Mouse (Mus musculus) adrenal gland, postnatal 4 days (tissue): ENCODE measurements around the gene Smoc1. TPM values are rescaled to one million over a fixed set of nuclear protein-coding genes. Genes with fewer than 3 reads are reported as not detected.

Experiments used
- DNase-seq, 2 experiments: peaks; one replicate each; pipeline ENCODE4 v3.0.0; 2021 to 2022; ENCODE audit warnings: low spot score in 2 of 2, mixed read lengths in 2 of 2
- total RNA-seq, 2 experiments: library from RNA; stranded (reverse); gene quantifications; 2 replicates each; pipeline ENCODE4 v1.2.3; 2021

Gene Smoc1
- total RNA-seq, 2 experiments from 2014 or later, result 86.0 to 89.7 TPM

DNA sequence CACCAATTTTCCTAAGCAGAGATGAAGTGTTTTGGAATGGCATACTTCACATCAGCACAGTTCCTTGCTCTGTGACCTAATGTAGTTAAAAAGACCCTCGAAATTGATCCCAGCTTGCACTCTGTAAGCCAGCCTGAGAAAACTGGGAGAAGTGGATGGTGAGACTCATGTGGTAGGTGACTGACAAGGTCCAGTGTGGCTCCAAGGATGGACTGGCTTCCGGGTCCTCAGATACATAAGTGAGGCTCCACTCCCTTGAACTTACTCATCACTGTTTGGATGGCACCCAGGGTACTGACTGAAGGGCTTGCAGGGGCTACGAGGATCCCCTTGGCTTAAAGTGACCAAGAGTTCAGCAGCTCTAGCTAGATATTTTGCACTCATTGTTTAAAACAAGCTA, 137.0 kb downstream of the Smoc1 start:
- no peak for DNase-seq

DNA sequence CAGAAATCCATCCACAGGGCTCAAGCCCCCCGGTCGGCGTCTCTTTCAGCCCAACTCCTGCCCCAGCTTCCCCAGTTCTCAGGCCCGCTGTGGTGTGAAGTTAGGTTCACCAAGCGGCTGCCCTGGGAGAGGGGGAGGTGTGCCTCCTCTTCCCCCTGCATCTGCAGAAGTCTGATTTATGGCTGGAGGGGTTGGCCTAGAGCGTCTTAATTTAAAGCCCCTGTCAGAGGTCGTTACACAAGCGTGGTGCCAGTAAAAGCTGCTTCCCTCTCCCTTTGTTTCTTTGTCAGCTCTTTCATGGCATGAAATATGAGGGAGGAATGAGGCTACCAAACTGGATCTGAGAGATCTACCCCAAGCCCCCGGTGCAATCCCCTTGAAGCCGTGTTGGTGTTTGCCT, 139.5 kb downstream of the Smoc1 start:
- no peak for DNase-seq

GRCm38 (mm10) chr12:81166615-81167014, 140.0 kb downstream of the Smoc1 start:
- no peak for DNase-seq

DNA sequence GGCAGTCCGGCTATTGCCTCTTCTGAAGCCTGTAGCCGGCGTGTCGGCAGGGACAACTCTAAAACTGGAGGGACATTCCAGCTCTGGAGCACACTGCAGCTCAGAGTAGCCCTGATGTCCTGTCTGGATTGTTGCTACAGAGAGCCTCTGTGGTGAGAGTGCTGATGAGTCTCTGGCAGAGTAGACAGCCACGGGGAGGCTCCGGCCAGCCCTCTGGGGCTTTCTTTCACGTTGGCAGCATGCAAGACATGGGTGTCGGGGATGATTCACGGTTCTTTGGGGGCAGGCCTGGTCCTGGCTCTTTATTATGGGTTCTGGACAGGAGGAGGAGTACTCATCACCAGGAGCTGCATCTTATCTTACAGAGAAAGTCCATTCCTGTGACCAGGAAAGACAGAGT, 140.5 kb downstream of the Smoc1 start:
- DNase-seq, result no peak

- DNase-seq, result no peak
These were observed 141.4 kb downstream of the Smoc1 start for GRCm38 (mm10) chr12:81168031-81168430.

GRCm38 (mm10) chr12:81168494-81168893, 141.9 kb downstream of the Smoc1 start:
- DNase-seq, result no peak

DNA sequence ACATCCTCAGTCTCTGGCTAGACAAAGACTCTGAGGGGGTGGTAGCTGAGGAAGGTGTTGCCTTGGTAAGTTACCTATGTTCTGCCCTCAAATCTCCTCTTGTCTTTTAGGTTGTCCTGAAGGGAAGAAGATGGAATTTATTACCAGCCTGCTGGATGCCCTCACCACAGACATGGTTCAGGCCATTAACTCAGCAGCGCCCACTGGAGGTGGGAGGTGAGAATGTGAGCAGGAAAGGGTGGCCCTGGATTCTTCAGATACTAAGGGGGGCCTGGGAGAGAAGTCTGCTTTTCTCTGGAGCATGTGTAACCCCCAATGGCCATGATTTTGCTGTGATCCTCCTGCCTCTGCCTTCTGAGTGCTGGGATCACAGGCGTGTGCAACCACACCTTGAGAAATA, 143.5 kb downstream of the Smoc1 start:
- DNase-seq, result no peak

DNA sequence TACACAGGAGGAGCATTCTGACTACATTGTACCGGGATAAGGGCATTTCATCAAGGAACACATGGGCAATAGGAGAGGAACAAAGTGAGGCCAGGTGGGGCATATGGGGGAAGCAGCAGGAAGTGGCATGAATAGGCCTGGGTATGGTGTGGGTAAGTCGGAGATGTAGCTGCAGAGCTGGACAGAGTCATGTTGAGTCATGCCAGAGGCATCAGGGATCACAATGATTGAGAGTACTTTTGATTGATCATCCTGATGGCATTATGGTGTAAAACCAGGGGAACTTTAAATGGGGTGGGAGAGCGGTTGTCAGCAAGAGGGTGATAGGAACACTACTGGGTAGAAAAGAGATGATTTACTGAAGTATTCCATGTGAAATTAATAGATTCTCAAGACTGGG, 146.4 kb downstream of the Smoc1 start:
- no peak for DNase-seq

DNA sequence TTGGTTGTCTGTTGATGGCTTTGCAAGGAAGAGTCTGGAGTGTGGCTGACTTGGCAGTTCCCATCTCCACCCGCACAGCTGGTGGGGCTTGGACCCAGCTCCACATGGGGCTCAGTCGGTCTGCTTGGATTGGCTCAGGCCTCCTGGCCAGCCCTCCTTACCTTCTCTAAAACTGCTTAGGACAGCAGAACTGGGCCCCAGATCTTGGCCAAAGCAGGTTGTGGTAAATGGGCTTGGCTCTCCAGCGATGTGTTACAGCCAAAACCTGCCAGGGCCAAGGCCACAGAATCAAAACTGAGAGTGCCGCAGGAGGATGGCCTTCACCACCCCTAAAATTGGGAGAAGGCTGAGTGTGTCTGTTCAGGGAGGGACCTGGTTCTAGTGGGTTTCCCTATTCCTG, 147.3 kb downstream of the Smoc1 start:
- no peak for DNase-seq

DNA sequence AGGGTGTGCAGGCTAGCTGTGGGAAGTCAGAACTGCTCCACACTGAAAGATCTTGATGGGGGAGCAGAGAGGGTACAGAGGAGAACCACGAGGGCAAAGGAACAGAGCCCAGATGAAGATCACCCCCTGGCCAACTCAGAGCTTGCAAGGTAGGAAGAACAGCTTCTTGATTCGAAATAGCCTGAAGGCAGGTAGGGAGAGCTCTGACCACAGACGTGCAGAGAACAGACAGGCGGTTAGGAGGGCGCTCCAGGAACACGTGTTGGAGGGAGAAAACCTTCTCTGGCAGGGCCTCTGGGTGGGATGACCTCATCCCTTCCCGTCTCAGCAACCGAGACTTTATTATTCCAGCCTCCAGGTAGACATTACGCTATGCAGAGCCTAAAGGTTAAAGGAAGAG, 148.6 kb downstream of the Smoc1 start:
- no peak for DNase-seq

GRCm38 (mm10) chr12:81182073-81182472, 155.5 kb downstream of the Smoc1 start:
- peak; percentile 49 to 61 for DNase-seq

DNA sequence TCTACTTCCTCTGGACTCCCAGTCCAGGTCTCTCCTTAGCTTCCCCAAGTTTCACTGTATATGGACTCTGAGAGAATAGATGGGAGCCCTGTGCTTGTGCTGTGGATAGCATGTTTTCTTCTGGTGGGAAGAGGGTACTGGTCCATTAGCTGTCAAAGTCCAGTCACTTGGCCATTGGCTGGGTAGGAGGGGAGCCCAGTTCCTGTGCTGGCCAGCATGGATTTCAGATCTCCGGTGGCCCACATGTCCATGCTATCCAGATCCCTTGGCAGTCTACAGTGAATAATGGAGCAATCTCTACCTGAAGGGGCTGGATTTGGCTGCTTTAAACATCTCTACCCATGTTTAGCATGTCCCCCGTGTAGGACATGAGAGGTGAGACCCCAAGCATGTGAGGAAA, 158.4 kb downstream of the Smoc1 start:
- DNase-seq, result no peak

- no peak for DNase-seq
These were observed 159.5 kb downstream of the Smoc1 start for GRCm38 (mm10) chr12:81186081-81186480.

- DNase-seq, result no peak
These were observed 160.1 kb downstream of the Smoc1 start for GRCm38 (mm10) chr12:81186668-81187067.

DNA sequence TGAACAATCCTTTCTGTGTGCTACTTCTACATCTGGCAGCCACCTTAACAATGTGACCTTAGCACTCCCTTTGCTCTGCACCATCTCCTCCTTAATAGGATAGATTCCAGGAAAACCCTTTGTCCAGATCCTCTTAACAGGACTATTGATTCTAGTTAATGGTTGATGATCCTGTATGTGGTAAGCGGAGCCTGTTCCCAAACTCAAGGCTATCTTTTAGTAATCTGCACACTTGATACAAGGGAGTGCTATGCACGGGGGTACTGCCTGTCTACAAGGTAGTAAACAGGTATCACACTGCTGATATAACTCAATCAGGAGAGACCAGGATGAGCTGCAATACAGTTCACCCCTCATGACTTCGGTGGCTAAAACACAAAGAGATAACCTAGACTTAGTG, 161.8 kb downstream of the Smoc1 start:
- no peak for DNase-seq

GRCm38 (mm10) chr12:81188996-81189395, 162.4 kb downstream of the Smoc1 start:
- no peak for DNase-seq

DNA sequence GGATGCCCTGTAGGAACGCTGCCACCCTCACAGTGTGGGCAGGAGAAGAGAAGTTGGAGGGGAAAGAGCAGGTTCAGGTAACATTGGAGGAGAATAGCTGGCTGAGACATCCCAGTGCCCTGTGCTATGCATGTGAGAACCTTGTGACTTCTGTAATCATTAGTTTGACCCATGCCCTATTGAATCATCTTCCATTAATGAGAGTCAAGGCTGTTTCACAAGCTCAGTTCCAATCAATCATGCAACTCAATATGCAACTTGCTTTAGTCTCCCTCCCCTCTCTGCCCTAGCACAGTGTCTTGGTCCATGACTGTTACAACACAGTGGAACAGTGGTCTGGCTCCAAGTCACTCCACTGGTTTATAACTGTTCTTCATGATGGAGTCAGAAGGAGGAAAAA, 163.0 kb downstream of the Smoc1 start:
- no peak for DNase-seq

DNA sequence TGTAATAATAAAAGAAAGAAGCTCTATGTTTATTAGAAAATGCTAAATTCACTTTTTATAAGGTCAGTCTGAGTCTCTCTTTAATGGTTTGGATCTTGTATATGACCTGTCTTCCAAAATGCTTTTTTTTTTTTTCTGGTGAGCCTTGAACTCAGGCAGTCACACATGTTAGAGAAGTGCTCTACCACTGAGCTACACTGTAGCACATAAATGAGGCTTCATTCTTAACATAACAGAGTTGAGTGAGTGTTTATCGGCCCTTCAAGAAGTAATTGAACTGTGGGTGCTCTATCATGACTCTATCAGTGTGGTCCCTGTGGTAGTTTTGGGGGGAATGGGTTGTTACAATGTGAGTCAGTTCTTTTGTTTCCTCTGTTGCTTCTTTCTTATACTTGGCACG, 167.4 kb downstream of the Smoc1 start:
- DNase-seq, result no peak

- DNase-seq, result no peak
These were observed 171.0 kb downstream of the Smoc1 start for GRCm38 (mm10) chr12:81197468-81198075.

GRCm38 (mm10) chr12:81199280-81199955, 172.8 kb downstream of the Smoc1 start:
- DNase-seq, result peak; percentile 40 to 60

- no peak for DNase-seq
These were observed 176.6 kb downstream of the Smoc1 start for GRCm38 (mm10) chr12:81203226-81203625.

DNA sequence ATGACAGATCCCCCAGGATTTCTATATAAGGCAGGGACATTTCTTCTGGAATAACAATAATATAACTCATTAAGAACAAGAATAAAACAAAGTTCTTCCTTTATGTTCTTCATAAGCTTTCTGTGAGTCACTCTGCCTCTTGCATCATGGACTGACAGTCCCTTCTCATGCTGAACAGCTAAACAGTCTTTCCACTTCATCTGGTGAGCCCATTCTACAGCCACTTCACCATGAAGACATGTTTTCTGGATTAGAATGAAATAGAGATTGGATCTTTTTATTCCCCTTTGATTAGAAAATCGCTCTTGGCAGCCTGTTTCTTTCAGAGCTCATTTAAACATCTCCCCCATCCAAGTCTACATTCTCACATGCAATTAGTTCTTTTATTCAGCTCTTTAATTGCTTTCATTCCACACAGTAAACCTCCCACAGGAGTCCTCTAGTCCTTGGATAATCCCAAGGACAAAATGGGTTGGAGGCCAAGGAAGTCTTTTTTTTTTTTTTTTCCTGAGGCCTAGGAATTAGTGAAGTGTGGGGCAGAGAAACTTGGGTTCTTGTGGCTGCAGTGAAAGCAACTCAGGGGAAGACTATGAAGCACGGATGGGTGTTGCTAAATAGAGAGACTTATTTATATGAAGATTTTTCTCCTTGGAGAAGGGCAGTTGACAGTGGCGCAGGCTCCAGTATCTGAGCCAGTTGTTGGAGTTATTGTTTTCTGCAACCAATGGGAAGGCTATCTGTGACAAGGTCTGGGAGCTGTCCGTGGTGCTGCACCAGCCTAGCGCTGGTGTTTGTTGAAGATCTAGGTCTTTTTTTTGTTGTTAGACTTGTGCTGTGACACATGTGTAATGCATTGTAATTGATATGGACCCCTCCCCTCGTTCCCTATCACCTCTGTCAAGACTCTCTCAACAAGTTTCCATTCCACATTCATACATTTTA, 179.3 kb downstream of the Smoc1 start:
- DNase-seq, result peak in 1 of 2 experiments; percentile 39
